Mouse (Mus musculus) left cerebral cortex, adult 11 months (tissue): ENCODE measurements at regions not wholly inside any gene's neighbourhood (a gene's known extent, or its start where the extent isn't known, plus 50 kb on each side); places are given as distances from the start of the nearest gene placed in this dataset.
"Not testable (repeated sequence)": the region's sequence is repeated elsewhere in the genome, so short reads cannot be mapped to it uniquely, and the experiment has no call there.

Experiments
- DNase-seq: peaks from one replicate; pipeline ENCODE4 v3.0.0; 2022; ENCODE audit warnings: low spot score

DNA sequence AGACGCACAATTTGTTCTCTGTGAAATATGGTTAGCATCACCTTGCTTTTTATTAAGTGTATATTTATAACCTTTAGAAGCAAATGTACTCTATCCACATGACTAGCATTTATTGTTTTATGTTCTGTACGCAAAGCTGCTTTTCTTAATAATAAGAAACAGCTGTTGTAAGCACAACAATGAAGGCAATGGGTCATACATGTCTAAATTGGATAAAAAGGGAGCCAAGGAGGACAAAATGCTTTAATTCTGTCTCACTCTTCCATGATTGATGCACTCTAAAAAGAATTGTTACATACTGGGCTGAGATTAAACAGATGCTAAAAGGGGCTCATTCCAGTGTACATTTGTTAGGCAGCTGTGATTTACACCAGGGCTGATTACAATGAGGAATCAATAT, 232.7 kb upstream of the Gm21293 start:
- DNase-seq: no peak

DNA sequence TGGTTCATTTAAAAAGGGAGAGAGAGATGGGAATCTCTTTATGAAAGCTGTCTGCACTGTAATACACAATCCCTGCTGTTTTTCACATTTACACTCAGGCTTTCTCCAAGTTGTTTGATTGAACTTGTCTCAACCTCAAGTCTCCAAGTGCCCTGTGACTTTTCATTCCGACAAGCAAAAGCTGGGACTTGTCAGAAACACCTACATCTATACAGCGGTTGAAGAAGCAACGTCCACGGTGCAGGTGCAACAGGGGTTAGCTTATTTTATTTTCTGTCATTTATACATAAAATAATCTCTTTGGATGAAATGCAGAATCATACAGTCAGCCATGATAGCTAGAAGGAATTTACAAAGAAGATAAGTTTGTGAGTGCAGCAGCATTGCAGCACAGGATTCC, 184.6 kb upstream of the Gm21293 start:
- no peak for DNase-seq

DNA sequence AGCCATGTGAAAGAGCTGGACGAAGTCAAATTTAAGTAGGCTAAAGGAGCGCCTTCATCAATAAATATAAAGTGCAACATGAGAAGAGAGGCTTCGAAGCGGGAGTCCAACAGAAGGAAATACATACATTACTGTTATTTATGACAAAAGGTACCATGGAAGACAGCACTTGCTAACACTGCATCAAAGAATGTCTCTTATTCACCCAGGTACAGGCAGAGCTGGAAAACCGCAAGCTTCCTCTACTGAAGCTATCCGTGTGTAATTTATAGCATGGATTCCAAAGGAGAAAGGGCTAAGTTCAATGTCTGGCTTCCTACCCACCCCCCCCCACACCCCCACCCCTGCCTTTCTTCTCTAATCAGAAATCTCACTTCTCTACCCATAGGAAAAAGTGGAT, 166.7 kb upstream of the Gm21293 start:
- no peak for DNase-seq

DNA sequence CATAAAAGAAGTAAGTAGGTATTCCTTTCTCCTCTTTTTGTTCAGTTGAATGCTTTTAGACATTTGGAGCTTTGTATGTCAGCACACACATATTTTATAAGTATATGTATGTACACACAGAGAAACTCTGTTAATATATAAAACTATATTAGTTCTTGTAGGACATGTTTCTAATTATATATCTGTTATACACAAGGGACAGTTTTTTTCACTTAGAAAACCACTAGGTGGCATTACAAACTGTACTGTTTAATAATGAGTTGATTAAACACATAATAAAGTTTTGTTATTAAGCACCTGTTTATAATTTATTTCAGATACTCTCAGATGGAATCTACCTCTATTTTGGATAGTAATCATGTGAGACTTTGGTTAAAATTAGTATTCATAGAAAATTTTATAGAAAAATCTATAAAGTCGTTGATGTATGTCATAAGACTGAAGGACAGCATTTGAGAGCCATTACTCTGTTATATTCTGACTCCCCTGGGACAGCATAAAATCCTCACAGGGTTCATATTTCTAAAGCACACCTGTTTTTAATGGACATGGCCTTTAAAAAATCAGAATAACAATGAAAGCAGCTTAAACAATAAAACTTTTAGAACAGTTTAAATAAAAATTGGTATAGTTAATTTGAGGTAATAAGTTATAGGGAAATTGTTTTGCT, 158.4 kb upstream of the Gm21293 start:
- no peak for DNase-seq

DNA sequence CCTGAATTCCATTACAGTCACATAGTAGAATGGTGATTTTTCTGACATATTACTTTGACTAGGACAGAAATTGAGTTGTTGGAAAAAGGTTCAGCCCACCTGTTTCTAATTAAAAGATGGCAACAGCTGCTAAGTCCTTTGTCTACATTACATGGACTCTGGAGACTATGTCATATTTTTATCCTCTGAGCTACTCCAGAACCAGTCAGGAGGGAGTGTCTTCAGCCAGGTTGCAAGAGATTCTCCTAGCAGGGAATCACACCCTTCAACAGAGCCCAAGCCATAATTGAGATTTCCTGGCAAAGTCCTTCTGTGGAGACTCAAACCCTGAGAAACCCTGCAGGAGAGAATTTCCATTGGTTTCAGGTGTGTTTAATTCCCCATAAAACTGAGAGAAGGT, 123.2 kb upstream of the Gm21293 start:
- no peak for DNase-seq

DNA sequence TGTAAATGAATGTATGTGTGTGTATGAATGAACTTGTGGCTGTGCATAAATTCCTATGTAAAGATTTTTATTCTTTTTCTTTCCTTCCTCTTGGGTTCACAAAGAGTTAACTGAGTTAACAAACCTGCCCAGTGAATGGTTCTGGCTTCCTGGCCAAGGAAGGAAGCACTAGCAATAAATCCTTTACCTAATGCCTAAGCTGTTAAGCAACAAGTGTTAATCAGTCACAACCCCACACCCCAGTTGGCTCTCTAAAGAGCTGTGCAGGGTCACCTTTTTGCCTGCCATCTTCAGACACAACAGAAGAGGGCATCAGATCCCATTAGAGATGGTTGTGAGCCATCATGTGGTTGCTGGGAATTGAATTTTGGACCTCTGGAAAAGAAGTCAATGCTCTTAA, 121.2 kb upstream of the Gm21293 start:
- no peak for DNase-seq

DNA sequence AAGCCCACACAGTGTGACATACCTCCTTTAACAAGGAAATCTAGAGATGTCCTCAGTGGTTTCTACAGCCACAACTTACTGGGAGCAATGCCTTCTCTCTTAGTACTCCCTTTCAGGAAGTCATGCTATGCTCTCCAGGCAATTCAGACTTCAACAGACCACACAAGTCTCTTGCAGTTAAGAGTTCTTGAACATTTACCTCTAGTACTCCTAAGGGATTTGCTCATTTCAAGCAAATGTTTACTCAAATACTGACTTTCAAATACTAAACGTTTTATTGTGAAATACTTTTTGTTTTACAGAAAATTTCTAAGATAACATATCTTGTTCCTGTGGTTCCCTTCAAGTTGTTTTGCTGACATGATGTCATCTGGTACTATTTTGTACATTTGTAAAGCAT, 114.6 kb upstream of the Gm21293 start:
- DNase-seq: no peak

DNA sequence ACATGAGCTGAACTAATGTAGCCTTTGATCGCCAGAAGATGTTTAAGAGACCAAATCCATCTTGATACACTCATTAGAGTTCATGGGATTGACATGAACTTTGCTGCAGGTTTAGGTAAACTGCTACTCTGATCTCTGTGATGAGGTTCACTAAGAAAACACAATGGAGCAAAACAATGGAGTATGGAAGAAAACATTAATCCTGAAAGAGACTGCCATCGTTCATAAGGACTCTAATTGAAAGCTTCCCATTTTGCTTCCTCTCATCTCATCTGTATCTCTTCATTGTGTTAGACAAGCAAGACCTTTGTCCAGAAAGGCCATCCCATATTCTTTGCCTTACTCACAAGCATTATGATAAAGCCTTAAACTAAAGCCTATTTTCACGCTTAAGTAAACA, 110.0 kb upstream of the Gm21293 start:
- DNase-seq: no peak

DNA sequence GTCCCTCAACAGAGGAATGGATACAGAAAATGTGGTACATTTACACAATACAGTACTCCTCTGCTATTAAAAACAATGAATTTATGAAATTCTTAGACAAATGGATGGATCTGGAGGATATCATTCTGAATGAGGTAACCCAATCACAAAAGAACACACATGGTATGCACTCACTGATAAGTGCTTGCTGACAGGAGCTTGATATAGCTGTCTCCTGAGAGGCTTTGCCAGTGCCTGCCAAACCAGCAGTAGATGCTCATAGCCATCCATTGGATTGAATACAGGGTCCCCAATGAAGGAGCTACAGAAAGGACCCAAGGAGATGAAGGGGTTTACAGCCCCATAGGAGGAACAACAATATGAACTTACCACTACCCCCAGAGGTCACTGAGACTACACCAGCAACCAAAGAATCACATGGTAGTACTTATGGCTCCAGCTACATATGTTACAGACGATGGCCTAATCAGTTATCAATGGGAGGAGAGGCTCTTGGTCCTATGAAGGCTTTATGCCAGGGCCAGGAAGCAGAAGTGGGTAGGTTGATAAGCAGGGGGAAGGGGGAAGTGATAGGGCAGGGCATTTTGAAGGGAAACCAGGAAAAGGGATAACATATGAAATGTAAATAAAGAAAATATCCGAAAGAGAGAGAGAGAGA, 100.9 kb upstream of the Gm21293 start:
- not testable (repeated sequence) for DNase-seq

DNA sequence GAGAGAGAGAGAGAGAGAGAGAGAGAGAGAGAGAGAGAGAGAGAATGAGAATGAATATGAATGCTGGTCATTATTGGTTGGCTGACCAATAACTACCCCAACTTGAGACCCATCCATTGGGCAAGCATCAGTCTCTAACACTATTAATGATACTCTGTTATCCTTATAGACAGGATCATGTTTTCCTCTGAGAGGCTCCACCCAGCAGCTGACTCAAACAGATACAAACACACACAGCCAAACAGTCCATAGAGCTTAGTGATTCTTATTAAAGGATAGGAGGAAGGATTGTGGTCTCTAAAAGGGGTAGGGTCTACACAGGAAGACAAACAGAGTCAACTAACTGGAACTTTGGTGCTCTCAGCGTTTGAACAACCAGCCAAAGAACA, 100.4 kb upstream of the Gm21293 start:
- no peak for DNase-seq

DNA sequence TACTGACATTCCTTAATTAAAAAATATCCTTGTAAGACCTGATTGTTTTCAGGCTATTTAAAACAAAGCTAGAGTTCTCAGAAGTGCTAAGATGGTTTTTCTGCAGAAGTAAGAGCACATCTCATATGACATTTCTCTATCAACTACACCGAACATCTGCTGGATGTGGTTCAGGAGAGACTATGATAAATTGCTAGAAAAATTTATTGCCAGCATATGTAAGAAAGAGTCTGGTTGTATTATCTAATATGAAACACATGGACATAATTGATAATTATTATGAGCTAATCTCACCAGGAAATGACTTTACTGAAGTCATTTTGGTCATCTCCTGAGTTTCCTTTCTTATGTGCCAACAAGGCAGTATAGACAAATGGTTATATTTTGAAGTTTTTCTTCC, 99.2 kb upstream of the Gm21293 start:
- DNase-seq: no peak
